Mouse (Mus musculus) kidney, embryonic 16.5 days (tissue): ENCODE data around the gene Mak. TPM values are rescaled to one million over a fixed set of nuclear protein-coding genes. Genes with fewer than 3 reads are reported as not detected.
A peak's percentile ranks its signal among the peaks of the same experiment; 100 is the strongest.

Source experiments
- ATAC-seq: fragments of 200-750 bp; cut with Nextera tagmentation; 2 replicates; pipeline ENCODE4 v1.8.0; 2017; ENCODE audit warnings: moderate TSS enrichment; ENCODE audit not compliant: low FRiP score, low TSS enrichment
- H3K27ac ChIP-seq: fragments of 300-500 bp; sonication (generic); 2 replicates; pipeline ENCODE4 v1.5.1; 2014; ENCODE audit warnings: low read length
- H3K27me3 ChIP-seq: fragments of 300-500 bp; sonication (generic); 2 replicates; pipeline ENCODE4 v1.6.1; 2014; ENCODE audit warnings: low read length, control low read depth, mixed read lengths; ENCODE audit not compliant: insufficient read depth
- H3K36me3 ChIP-seq: fragments of 300-500 bp; sonication (generic); 2 replicates; pipeline ENCODE4 v1.6.1; 2014; ENCODE audit warnings: low read length, control low read depth, mixed read lengths; ENCODE audit not compliant: insufficient read depth
- H3K4me1 ChIP-seq: fragments of 300-500 bp; sonication (generic); 2 replicates; pipeline ENCODE4 v1.6.1; 2014; ENCODE audit warnings: low read length, control low read depth, mixed read lengths; ENCODE audit not compliant: insufficient read depth
- H3K4me2 ChIP-seq: fragments of 300-500 bp; sonication (generic); replicated peaks from 2 replicates; pipeline ENCODE4 v1.6.1; 2014; ENCODE audit warnings: low read depth, low read length
- H3K4me3 ChIP-seq: fragments of 300-500 bp; sonication (generic); 2 replicates; pipeline ENCODE4 v1.5.1; 2014; ENCODE audit warnings: mild to moderate bottlenecking, low read length
- H3K9ac ChIP-seq: fragments of 300-500 bp; sonication (generic); replicated peaks from 2 replicates; pipeline ENCODE4 v1.6.1; 2014; ENCODE audit warnings: low read length
- H3K9me3 ChIP-seq: fragments of 300-500 bp; sonication (generic); 2 replicates; pipeline ENCODE4 v1.6.1; 2016; ENCODE audit warnings: low read length, control low read depth
- WGBS: fragments of 180-500 bp; shearing (Covaris S2); extraction: QIAGEN DNeasy Blood & Tissue Kit; methylation state at CpG from one replicate; pipeline ENCODE4 v1.1.7; 2014; 5-methylcytosine and 5-hydroxymethylcytosine counted together
- polyA plus RNA-seq: library from polyadenylated mRNA; unstranded; fragments of >200 nt; fragmentation: Nextera tagmentation; extraction: Ambion mirVana; gene quantifications from 2 replicates; pipeline ENCODE4 v1.2.1, GENCODE M21; 2015

The Mak gene
- polyA plus RNA-seq, 1 experiment from 2014 or later = 0.70 TPM

DNA sequence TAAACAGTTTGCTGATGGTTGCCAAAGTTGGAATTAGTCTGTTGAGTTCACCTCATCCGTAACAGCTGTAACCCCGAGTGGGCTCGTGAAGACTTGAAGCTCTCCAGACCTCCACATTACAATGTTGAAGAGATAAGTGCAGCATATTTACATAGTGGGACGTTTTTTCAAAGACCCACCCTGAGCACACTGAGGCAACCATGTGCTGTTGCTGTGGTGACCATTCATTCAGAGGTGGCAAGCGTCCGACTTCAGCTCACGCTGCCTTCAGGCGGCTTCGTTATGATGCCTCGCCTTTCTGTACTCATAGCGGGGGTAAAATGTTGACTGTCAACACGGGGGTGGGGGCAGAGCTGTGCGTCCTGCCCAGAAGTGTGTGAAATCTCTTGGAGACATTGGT lies 57.4 kb downstream of the Mak start:
- H3K27ac ChIP-seq = no peak overlapping the region
- H3K9me3 ChIP-seq = peaks cover 2% of the 10 kb centered on the region; the same call in 1 of the 2 replicates
- H3K4me3 ChIP-seq = no peak overlapping the region
- H3K4me2 ChIP-seq = no peak overlapping the region
- ATAC-seq = no peak
- peaks cover 36% of the 10 kb centered on the region for H3K36me3 ChIP-seq
- H3K4me1 ChIP-seq = peaks cover 7% of the 10 kb centered on the region
- WGBS = 90% methylated on average over 13 of the region's 13 CpGs
- no peaks in the 10 kb centered on the region for H3K27me3 ChIP-seq
- H3K9ac ChIP-seq = no peak overlapping the region

DNA sequence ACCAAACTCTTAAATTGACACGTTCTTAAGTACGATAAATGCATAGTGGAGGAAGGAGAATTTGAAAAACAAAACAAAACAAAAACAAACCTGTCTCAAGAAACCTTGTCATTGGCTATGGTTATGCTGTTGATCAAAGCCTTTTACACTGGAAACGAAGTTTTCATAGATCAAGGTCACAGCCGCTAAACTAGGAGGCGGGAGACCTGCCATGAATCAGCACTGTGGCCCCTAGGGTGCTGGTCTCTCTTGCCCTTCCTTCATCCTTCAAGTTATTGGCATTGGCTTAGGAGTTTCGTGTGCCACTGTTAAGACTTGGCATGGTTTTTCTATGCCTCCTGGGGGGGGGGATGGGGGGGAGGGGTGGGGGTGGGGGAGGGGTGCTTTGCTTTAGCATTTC lies 57.9 kb downstream of the Mak start:
- Histone ChIP-seq H3K27ac (no peak overlapping the region), H3K9me3 (no peaks in the 10 kb centered on the region), H3K36me3 (peaks cover 36% of the 10 kb centered on the region), H3K9ac (no peak overlapping the region), H3K27me3 (no peaks in the 10 kb centered on the region), H3K4me3 (no peak overlapping the region), H3K4me2 (no peak overlapping the region), H3K4me1 (peaks cover 11% of the 10 kb centered on the region)
- 87% methylated on average over 6 of the region's 6 CpGs for WGBS
- ATAC-seq = no peak

DNA sequence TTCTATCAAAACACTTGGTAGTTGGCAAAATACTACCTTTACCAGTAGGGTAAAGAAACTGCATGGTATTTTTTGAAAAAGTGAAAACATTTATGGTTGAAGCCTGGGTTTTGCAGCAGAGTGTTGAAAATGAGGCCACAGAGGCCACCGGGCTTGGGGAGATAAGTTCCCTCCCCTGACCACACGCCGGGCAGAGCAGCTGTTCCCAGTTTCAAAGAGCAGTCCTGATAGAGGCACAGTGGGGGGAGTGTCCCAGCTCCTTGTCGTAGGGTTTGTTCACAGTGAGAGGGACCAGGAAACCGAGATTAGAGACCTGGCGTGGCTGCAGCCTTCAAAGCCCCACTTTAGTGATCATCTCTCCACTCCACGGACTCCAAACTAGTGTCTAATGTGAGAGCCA lies 59.0 kb downstream of the Mak start:
- 75% methylated on average over 7 of the region's 7 CpGs for WGBS
- peaks cover 36% of the 10 kb centered on the region for H3K36me3 ChIP-seq
- H3K4me2 ChIP-seq = no peak overlapping the region
- no peaks in the 10 kb centered on the region for H3K9me3 ChIP-seq
- H3K27me3 ChIP-seq = no peaks in the 10 kb centered on the region
- H3K9ac ChIP-seq = no peak overlapping the region
- H3K4me1 ChIP-seq = peaks cover 13% of the 10 kb centered on the region
- no peak overlapping the region for H3K27ac ChIP-seq
- H3K4me3 ChIP-seq = no peak overlapping the region
- no peak for ATAC-seq

DNA sequence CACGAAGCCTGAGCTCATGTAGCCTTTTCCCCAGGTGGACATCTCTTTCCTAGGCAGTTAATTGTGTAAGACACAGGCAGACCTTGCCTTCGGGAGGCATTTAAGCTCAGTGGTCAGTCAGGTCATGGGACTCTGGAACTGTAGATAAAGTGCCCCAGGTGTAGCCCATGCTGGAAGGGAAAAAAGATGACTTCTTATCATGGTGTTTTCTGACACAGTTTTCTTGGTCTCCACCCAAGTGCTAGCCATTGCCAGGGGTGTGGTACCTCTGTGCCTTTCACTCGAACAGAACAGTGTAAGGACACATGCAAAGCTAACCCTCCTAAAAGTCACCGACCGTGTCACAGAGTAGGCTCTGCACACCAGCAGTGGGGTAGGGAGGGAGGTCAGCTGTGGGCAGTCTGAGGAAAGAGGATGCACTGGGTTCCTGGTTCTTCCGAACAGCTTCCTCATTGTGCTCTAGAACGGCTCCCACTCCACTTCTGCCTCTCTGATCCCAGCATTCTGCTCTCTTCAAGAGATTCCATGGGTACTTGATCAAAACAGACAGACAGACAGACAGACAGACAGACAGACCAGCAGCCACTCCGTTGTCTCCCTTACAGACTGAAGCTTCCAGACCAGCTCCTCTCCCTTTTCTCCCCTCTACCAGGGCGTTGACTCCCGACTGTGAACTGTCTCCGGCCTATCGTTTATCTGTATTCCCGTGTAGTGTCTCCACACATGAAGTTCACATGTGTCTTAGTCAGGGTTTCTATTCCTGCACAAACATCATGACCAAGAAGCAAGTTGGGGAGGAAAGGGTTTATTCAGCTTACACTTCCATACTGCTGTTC lies 60.5 kb downstream of the Mak start:
- WGBS = 93% methylated on average over 13 of the region's 13 CpGs
- Histone ChIP-seq H3K4me2 (no peak overlapping the region), H3K4me1 (peaks cover 14% of the 10 kb centered on the region), H3K9me3 (no peaks in the 10 kb centered on the region), H3K27ac (no peak overlapping the region), H3K27me3 (no peaks in the 10 kb centered on the region), H3K36me3 (peaks cover 36% of the 10 kb centered on the region), H3K9ac (no peak overlapping the region), H3K4me3 (no peak overlapping the region)
- ATAC-seq = no peak

DNA sequence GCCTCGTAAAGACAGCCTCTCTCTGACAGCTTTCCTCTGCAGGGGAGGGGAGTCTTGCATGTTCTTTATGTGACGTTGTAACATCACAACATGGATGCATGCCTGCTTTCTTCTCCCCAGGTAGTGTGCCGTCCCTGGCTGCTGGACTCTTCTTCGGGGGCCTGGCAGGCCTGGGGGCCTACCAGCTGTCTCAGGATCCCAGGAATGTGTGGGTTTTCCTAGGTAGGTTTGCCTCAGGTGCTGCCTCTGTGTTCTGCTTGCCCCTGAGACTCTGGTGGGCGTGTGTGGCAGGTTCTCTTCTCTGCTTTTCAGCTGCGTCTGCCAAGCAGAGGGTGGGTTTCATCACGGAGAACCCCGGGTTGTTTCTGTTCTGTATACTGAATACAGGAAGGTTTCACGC lies 61.3 kb downstream of the Mak start:
- H3K9ac ChIP-seq = peak overlapping the region; percentile 2; the same call in 1 of the 2 replicates
- ATAC-seq = no peak
- WGBS = 93% methylated on average over 9 of the region's 9 CpGs

DNA sequence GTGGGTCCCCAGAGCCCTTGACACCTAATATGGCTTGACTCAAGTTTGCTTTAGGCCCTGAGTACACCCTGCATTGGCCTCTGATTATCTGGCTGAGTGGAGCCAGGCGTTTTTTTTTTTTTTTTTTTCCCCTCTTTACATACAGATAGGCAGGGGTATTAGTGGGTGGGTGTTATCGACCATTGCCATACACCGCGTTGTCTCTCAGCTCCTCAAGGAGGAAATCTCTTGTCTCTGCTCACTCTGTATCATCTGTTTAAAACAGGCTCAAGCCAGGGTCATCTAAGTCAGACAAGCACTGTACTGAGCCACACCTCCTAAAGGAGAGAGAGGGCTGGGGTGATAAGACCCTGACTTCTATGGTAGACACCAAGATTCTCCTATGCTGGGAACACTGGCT lies 61.7 kb downstream of the Mak start:
- H3K27ac ChIP-seq = no peak overlapping the region
- H3K9ac ChIP-seq = peak overlapping the region; percentile 6; the same call in 1 of the 2 replicates
- H3K4me1 ChIP-seq = peaks cover 14% of the 10 kb centered on the region
- no peak for ATAC-seq
- H3K9me3 ChIP-seq = no peaks in the 10 kb centered on the region
- WGBS = 76% methylated on average over 4 of the region's 4 CpGs
- H3K4me3 ChIP-seq = no peak overlapping the region
- no peaks in the 10 kb centered on the region for H3K27me3 ChIP-seq
- no peak overlapping the region for H3K4me2 ChIP-seq
- peaks cover 35% of the 10 kb centered on the region for H3K36me3 ChIP-seq

More for the DNA sequence above, 61.3 kb downstream of the Mak start:
- no peaks in the 10 kb centered on the region for H3K9me3 ChIP-seq
- peaks cover 30% of the 10 kb centered on the region for H3K36me3 ChIP-seq
- H3K4me1 ChIP-seq = peaks cover 14% of the 10 kb centered on the region
- H3K27me3 ChIP-seq = no peaks in the 10 kb centered on the region
- H3K4me2 ChIP-seq = no peak overlapping the region
- H3K27ac ChIP-seq = no peak overlapping the region
- H3K4me3 ChIP-seq = no peak overlapping the region

DNA sequence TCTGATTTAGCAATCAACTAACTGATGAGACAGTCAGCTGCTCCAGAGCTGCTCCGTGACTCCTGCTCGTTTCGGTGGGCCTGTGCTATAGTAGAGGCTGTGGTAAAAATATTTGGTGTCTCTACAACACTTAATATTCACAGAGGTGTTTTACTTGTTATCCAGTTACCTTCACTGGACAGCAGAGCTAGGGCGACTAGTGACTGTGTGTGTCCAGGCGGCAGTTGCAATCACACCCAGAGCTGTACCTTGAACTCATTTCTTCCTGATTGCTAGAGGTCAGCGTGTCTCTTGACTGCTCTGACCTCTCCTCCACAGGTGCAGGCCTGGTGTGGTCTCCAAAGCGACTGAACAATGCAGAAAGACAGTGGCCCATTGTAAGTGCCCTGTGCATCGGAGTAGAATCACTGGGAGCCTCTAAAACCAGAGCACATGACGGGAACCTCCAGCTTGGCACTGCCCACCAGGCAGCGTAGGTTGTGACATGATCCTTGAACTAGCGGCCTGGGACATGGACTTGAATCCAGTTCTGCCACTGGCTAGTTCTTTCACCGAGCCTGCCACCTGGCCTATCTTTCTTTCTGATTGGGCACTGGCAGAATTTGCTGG lies 62.6 kb downstream of the Mak start:
- Histone ChIP-seq H3K9me3 (no peaks in the 10 kb centered on the region), H3K4me1 (peaks cover 14% of the 10 kb centered on the region), H3K4me3 (peak overlapping the region; percentile 81), H3K36me3 (peaks cover 40% of the 10 kb centered on the region), H3K4me2 (peak overlapping the region; percentile 79), H3K27me3 (no peaks in the 10 kb centered on the region), H3K27ac (peak overlapping the region; percentile 95), H3K9ac (peak overlapping the region; percentile 85)
- WGBS = 37% methylated on average over 12 of the region's 12 CpGs
- ATAC-seq = 0 out of 2 replicates have a peak, but pooled peaks have one; percentile 7

DNA sequence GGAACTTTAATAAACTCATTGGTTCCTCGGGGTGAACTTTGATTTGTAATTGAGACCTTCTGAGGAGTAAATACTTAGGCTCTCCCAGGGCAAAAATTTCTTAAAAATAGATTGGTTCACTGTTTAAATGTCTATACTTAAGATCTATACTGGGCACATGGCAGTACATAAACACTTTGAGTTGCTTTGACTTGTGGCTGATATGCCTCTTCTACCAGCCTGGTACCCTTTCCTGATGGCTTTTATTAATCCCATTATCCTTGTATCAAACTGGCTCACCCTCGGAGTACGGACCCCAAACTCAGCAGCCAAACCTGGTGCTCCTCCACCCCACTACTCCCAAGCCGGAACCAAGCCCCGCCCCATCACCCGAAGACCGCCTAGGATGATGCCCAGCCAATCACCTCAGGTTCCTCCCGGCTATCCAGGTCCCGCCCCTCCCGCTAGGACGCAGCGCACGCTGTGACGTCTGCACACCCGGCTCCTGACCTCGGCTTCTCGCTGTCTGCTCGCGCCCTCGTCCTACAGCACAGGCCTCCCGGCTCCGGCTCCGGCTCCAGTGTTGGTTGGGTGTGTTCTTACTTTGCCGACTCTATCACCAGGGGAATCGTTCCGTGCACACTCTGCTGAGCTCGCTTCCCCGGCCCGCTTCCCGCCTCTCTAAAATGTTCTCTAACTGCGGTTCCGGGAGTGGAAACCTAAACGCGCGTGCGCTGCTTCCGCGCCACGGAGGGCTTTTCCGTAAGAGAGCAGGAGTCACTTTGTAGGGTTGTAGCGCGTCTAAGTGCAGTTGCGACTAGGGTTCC lies 63.5 kb downstream of the Mak start, which contains the start of gene Tmem14c:
Gene Tmem14c (plus strand): TSS at position 464 of the 806 bp plus-strand sequence.
- Histone ChIP-seq H3K9me3 (no peaks in the 10 kb centered on the region), H3K27ac (peak within 1 kb of the TSS; percentile 95), H3K9ac (peak within 1 kb of the TSS; percentile 85), H3K27me3 (no peaks in the 10 kb centered on the region), H3K36me3 (peaks cover 40% of the 10 kb centered on the region), H3K4me3 (peak within 1 kb of the TSS; percentile 81), H3K4me2 (peak within 1 kb of the TSS; percentile 79), H3K4me1 (peaks cover 14% of the 10 kb centered on the region)
- peak; percentile 98 for ATAC-seq
- WGBS = under 1% methylated on average over 43 of the region's 43 CpGs

DNA sequence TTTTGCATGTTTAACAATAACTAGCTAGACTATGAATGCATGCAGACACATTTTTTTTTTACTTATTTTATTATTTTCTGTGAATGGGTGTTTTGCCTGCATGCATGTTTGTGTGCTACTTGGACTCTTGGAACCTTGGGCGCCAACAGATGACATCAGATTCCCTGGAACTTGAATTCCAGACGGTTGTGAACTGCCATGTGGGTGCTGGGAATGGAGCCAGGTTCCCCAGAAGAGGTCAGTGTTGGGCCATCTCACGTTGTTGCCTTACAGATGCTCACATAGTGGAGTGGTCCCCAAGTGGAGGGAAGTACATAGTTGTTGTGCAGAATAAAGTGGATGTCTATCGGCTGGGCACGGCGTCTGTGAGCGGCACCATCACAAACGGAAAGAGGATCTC lies 70.6 kb downstream of the Mak start:
- WGBS = 82% methylated on average over 8 of the region's 8 CpGs
- Histone ChIP-seq H3K27me3 (no peaks in the 10 kb centered on the region), H3K4me3 (no peak overlapping the region), H3K9ac (no peak overlapping the region), H3K4me1 (no peaks in the 10 kb centered on the region), H3K4me2 (no peak overlapping the region), H3K9me3 (no peaks in the 10 kb centered on the region), H3K27ac (no peak overlapping the region), H3K36me3 (peaks cover 69% of the 10 kb centered on the region)
- no peak for ATAC-seq
